Mouse (Mus musculus): Measurements from ENCODE around the gene Lima1. TPM values are rescaled to one million over a fixed set of nuclear protein-coding genes. Genes with fewer than 3 reads are reported as not detected.
"Not testable (repeated sequence)": the region's sequence is repeated elsewhere in the genome, so short reads cannot be mapped to it uniquely, and the experiment has no call there.

Gene Lima1
- polyA plus RNA-seq (2015; fragmentation: Nextera tagmentation; extraction: Ambion mirVana): 54.7 and 62.1 TPM in 2 replicates

DNA sequence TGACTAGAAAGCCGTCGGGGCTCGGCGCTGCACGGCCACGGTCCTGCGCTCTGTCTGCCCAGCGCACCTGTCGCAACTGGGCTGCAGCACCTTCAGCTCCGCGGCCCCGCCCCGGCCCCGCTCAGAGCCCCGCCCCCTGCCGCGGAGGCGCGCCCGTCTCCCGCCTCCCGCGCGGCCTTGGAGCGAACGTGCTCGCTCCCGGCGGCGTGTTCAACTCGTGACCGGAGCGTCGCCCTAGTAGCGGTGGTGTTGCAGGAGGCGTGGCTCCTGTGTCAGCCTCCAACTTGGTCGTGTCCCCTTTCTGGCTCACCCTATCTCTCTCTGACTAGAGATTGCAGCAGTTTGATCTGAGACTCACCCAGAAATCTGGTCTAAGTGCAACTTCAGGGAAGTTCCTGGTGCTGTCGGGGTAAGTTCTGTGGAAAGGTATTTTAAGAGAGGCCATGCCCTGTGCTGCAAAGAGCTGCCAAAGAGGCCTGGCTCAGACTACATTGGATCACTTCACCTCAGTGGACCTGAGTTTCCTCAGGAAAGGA is at the start of gene Lima1:
Gene Lima1 (minus strand): TSS at position 123 of the 536 bp plus-strand sequence.
- H3K27me3 ChIP-seq (ENCODE audit: insufficient read depth, low read length): no peaks in the 10 kb centered on the region
- ATAC-seq (ENCODE audit: low FRiP score, low TSS enrichment): peak; percentile 95
- H3K36me3 ChIP-seq (ENCODE audit: insufficient read depth, low read length): no peaks in the 10 kb centered on the region
- peaks cover 10% of the 10 kb centered on the region for H3K4me1 ChIP-seq (ENCODE audit: insufficient read depth, low read length)
- no peaks in the 10 kb centered on the region for H3K9me3 ChIP-seq (ENCODE audit: low read length)
- H3K9ac ChIP-seq (replicated peaks; ENCODE audit: low read length): peak within 1 kb of the TSS; percentile 82
- WGBS: under 1% methylated on average over 38 of the region's 38 CpGs
- peak within 1 kb of the TSS; percentile 97 for H3K4me2 ChIP-seq (replicated peaks; ENCODE audit: low read depth, low read length)
- H3K4me3 ChIP-seq (ENCODE audit: low read length): peak within 1 kb of the TSS; percentile 78
- H3K27ac ChIP-seq (ENCODE audit: low read length): peak within 1 kb of the TSS; percentile 71

DNA sequence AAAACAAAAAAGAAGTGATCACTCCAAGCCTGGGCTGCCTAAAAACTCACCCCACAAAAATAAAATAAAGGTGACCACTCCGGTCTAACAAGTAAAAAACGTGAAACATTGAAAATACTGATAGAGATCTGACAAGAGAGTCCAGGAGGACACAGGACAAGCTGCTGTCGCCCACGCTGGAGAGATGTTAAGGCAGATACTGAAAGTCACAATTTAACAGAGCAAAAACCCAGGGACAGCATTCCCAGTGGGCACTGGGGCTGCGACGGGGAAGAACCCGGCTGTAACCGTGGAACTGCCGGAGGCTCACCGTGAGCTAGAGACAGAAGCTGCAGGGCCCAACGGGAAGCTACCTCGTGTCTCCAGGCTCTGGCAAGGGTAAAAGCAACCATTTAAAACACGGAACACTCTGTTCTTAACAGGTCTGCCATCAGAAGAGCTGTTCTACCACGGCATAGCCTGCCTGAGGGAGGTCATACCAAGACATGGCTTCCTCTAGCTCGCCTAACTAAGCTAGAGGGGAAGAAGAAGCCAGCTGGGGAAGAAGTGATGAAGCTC is 44.4 kb upstream of the Lima1 start:
- H3K9ac ChIP-seq (replicated peaks; ENCODE audit: low read length): no peak overlapping the region
- no peak overlapping the region for H3K27ac ChIP-seq (ENCODE audit: low read length)
- H3K36me3 ChIP-seq (ENCODE audit: insufficient read depth, low read length): no peaks in the 10 kb centered on the region
- no peak for ATAC-seq (ENCODE audit: low FRiP score, low TSS enrichment)
- WGBS: 76% methylated on average over 15 of the region's 15 CpGs
- no peaks in the 10 kb centered on the region for H3K27me3 ChIP-seq (ENCODE audit: insufficient read depth, low read length)
- no peak overlapping the region for H3K4me3 ChIP-seq (ENCODE audit: low read length)
- H3K4me1 ChIP-seq (ENCODE audit: insufficient read depth, low read length): no peaks in the 10 kb centered on the region
- H3K4me2 ChIP-seq (replicated peaks; ENCODE audit: low read depth, low read length): no peak overlapping the region
- H3K9me3 ChIP-seq (ENCODE audit: low read length): no peaks in the 10 kb centered on the region

DNA sequence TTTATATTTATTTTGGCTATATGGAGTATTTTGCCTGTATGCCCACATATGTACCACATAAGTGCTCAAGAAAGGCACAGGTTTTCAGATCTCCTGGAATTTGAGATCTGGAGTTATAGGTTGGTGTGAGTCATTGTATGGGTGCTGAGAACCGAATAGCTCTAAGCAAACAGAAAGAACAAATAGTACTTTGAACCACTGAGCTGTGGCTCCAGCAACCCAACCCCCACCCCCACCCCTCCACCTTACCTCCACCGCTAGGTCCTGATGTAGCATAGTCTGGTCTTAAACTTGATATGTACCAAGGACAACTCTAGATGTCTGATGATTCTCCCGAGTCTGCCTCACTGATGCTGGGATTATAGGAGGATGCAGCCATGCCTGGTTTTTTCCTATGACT is 42.0 kb upstream of the Lima1 start:
- Histone ChIP-seq H3K4me2 (replicated peaks; ENCODE audit: low read depth, low read length) (no peak overlapping the region), H3K36me3 (ENCODE audit: insufficient read depth, low read length) (no peaks in the 10 kb centered on the region), H3K9ac (replicated peaks; ENCODE audit: low read length) (no peak overlapping the region), H3K27ac (ENCODE audit: low read length) (no peak overlapping the region), H3K27me3 (ENCODE audit: insufficient read depth, low read length) (no peaks in the 10 kb centered on the region), H3K4me3 (ENCODE audit: low read length) (no peak overlapping the region), H3K4me1 (ENCODE audit: insufficient read depth, low read length) (no peaks in the 10 kb centered on the region), H3K9me3 (ENCODE audit: low read length) (no peaks in the 10 kb centered on the region)
- WGBS: 72% methylated on average over 3 of the region's 3 CpGs
- no peak for ATAC-seq (ENCODE audit: low FRiP score, low TSS enrichment)

DNA sequence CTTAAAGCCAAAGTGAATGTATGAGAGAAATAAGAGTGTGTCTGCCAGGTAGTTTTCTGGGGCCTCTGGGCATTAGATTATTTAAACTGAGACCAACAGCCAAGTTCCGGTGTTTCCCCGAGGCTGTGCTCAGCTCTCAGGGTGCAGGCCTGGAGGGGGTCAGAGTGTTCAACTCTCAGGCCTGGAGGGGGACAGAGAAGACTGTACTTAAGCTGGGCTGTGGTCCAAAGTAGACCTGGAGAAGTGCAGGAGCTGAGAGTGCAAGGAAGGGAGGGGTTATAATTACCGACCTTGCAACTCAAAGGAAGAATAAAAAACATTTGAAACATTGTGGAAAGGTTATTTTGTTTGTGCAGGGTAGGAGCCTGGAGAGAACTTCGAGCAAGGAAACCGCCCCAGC is 39.4 kb upstream of the Lima1 start:
- Histone ChIP-seq H3K9me3 (ENCODE audit: low read length) (no peaks in the 10 kb centered on the region), H3K4me1 (ENCODE audit: insufficient read depth, low read length) (no peaks in the 10 kb centered on the region), H3K4me3 (ENCODE audit: low read length) (no peak overlapping the region), H3K4me2 (replicated peaks; ENCODE audit: low read depth, low read length) (no peak overlapping the region), H3K27ac (ENCODE audit: low read length) (no peak overlapping the region), H3K9ac (replicated peaks; ENCODE audit: low read length) (no peak overlapping the region), H3K27me3 (ENCODE audit: insufficient read depth, low read length) (no peaks in the 10 kb centered on the region), H3K36me3 (ENCODE audit: insufficient read depth, low read length) (no peaks in the 10 kb centered on the region)
- WGBS: 53% methylated on average over 5 of the region's 5 CpGs
- no peak for ATAC-seq (ENCODE audit: low FRiP score, low TSS enrichment)

DNA sequence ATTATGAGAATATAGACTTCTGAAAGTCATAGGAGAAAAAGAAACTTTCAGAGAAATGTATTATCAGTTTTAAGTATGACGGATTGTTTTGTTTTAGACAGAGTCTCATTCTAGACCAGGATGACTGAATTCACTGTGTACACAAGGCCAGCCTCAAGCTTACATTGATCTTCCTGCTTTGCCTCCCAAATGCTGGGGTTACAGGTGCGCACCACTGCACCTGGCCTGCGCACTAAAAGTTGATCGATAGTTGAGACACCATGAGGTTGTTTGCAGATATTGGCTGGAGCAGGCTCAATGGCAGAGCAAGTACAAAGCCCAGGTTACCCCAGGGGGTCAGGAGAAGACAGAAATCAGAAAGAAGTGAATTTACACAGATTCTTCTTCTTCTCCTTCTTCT is 36.5 kb upstream of the Lima1 start:
- no peaks in the 10 kb centered on the region for H3K27me3 ChIP-seq (ENCODE audit: insufficient read depth, low read length)

DNA sequence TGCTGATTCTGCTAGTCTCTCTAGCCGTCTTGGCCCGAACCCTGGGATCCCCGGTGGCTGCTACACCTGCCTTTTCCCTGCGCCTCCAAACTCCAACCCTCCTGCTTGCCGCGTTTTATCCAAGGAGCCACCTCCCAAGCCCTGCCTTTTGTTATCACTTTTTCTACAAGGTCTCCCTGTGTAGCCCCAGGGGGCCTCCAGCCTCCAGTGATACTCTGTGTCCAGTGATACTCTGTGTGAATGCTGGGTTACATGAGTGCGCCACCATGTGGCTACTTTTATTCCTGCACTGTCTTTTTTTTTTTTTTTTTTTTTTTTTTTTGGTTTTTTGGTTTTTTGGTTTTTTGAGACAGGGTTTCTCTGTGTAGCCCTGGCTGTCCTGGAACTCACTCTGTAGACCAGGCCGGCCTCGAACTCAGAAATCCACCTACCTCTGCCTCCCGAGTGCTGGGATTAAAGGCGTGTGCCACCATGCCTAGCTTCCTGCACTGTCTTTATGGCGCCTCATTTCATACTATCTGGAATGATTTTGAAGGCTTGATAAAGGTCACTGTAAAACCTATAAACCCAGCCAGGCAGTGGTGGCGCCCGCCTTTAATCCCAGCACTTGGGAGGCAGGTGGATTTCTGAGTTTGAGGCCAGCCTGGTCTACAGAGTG is 34.2 kb upstream of the Lima1 start:
- WGBS: 41% methylated on average over 14 of the region's 14 CpGs
- H3K4me3 ChIP-seq (ENCODE audit: low read length); H3K4me2 ChIP-seq (replicated peaks; ENCODE audit: low read depth, low read length); H3K27me3 ChIP-seq (ENCODE audit: insufficient read depth, low read length); H3K27ac ChIP-seq (ENCODE audit: low read length); H3K9me3 ChIP-seq (ENCODE audit: low read length); H3K4me1 ChIP-seq (ENCODE audit: insufficient read depth, low read length); H3K36me3 ChIP-seq (ENCODE audit: insufficient read depth, low read length); H3K9ac ChIP-seq (replicated peaks; ENCODE audit: low read length): not testable (repeated sequence)
- 0 out of 2 replicates have a peak, but pooled peaks have one; percentile 46 for ATAC-seq (ENCODE audit: low FRiP score, low TSS enrichment)

More for the DNA sequence above, 36.5 kb upstream of the Lima1 start:
- H3K9me3 ChIP-seq (ENCODE audit: low read length): no peaks in the 10 kb centered on the region
- no peak for ATAC-seq (ENCODE audit: low FRiP score, low TSS enrichment)
- no peak overlapping the region for H3K27ac ChIP-seq (ENCODE audit: low read length)
- H3K4me2 ChIP-seq (replicated peaks; ENCODE audit: low read depth, low read length): no peak overlapping the region
- H3K36me3 ChIP-seq (ENCODE audit: insufficient read depth, low read length): no peaks in the 10 kb centered on the region
- no peak overlapping the region for H3K9ac ChIP-seq (replicated peaks; ENCODE audit: low read length)
- 94% methylated on average over 4 of the region's 4 CpGs for WGBS
- no peaks in the 10 kb centered on the region for H3K4me1 ChIP-seq (ENCODE audit: insufficient read depth, low read length)
- H3K4me3 ChIP-seq (ENCODE audit: low read length): no peak overlapping the region

DNA sequence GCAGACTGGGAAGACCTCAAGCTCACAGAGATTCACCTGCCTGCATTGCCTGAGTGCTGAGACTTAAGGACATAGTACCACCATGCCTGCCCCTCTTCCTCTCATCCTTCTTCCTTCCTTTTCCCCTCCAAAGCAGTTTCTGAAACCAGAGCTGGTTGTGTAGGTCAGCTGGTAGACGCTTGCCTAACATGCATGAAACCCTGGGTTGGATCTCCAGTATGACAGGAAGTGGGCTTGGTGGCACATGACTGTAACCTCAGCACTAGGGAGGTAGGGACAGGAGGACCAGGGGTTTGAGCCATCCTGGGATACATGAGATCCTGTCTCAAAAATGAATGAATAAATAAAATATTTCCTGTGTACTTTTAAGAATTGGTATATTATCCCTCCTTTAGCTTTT is 32.3 kb upstream of the Lima1 start:
- Histone ChIP-seq H3K9me3 (ENCODE audit: low read length) (no peaks in the 10 kb centered on the region), H3K36me3 (ENCODE audit: insufficient read depth, low read length) (no peaks in the 10 kb centered on the region), H3K4me3 (ENCODE audit: low read length) (no peak overlapping the region), H3K27me3 (ENCODE audit: insufficient read depth, low read length) (no peaks in the 10 kb centered on the region), H3K9ac (replicated peaks; ENCODE audit: low read length) (no peak overlapping the region), H3K4me2 (replicated peaks; ENCODE audit: low read depth, low read length) (no peak overlapping the region), H3K27ac (ENCODE audit: low read length) (no peak overlapping the region), H3K4me1 (ENCODE audit: insufficient read depth, low read length) (peaks cover 3% of the 10 kb centered on the region; the same call in 1 of the 2 replicates)
- WGBS: 38% methylated on average over 1 of the region's 1 CpGs
- ATAC-seq (ENCODE audit: low FRiP score, low TSS enrichment): no peak

DNA sequence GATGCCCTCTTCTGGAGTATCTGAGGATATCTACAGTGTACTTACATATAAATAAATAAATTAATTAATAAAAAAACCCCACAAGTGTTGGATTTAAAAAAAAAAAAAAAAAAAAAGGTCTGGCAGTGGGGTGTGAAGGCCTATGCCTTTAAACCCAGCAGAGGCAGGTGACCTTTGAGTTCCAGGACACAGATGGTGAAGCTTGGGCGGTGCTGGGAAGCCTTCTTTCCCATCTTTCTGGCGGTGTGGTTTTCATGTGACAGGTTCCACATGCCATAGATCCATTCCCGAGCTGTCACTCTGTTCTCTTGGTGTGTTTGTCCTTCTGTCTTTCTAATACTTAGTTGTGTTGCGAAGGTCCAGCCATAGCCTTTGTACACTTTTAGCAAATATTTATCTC is 31.8 kb upstream of the Lima1 start:
- ATAC-seq (ENCODE audit: low FRiP score, low TSS enrichment): no peak
- Histone ChIP-seq H3K4me1 (ENCODE audit: insufficient read depth, low read length) (peaks cover 3% of the 10 kb centered on the region; the same call in 1 of the 2 replicates), H3K9ac (replicated peaks; ENCODE audit: low read length) (no peak overlapping the region), H3K27ac (ENCODE audit: low read length) (no peak overlapping the region), H3K4me3 (ENCODE audit: low read length) (no peak overlapping the region), H3K4me2 (replicated peaks; ENCODE audit: low read depth, low read length) (no peak overlapping the region), H3K36me3 (ENCODE audit: insufficient read depth, low read length) (no peaks in the 10 kb centered on the region), H3K9me3 (ENCODE audit: low read length) (no peaks in the 10 kb centered on the region), H3K27me3 (ENCODE audit: insufficient read depth, low read length) (no peaks in the 10 kb centered on the region)
- WGBS: 63% methylated on average over 4 of the region's 4 CpGs

DNA sequence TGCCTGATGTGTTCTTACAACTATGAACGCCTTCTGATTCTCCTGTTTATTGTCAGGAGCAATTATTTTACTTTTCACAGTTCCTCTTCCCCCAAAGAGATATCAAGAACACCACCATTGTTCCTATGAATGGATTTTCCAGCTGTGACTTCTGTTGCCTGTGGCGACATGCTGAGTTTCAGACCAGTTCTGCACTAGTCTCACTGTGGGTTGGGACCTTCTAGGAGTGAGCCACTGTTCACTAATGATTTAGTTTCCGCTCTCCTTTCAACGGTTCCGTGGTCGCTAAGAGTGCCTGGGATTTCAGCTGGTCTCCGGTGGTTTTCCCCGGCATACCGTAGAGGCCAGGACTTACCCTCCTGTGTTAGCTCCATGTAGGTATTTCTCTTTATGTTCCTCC is 29.6 kb upstream of the Lima1 start:
- no peaks in the 10 kb centered on the region for H3K27me3 ChIP-seq (ENCODE audit: insufficient read depth, low read length)
- no peaks in the 10 kb centered on the region for H3K9me3 ChIP-seq (ENCODE audit: low read length)
- no peak overlapping the region for H3K9ac ChIP-seq (replicated peaks; ENCODE audit: low read length)
- H3K4me1 ChIP-seq (ENCODE audit: insufficient read depth, low read length): peaks cover 3% of the 10 kb centered on the region; the same call in 1 of the 2 replicates
- H3K27ac ChIP-seq (ENCODE audit: low read length): no peak overlapping the region
- no peaks in the 10 kb centered on the region for H3K36me3 ChIP-seq (ENCODE audit: insufficient read depth, low read length)
- H3K4me3 ChIP-seq (ENCODE audit: low read length): no peak overlapping the region
- ATAC-seq (ENCODE audit: low FRiP score, low TSS enrichment): no peak
- 86% methylated on average over 9 of the region's 9 CpGs for WGBS
- H3K4me2 ChIP-seq (replicated peaks; ENCODE audit: low read depth, low read length): no peak overlapping the region

DNA sequence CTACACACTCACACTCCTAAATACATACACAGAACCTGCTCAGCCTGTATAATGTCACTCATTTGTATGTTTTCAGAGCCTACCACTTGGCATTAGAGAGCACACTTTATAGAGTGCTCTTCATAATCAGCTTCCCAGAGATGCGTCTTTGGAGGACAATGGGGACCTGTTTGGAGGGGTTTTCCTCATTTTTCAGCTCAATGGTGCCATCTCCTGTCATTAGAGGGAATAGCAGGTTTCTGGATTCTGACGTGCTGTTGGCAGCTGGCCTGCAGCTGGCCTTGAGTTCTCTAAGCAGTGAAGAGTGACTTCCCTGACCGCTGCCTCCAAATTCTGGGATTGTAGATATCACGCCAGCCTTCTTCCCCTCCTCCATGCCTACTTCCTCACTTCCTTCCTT is 29.1 kb upstream of the Lima1 start:
- H3K36me3 ChIP-seq (ENCODE audit: insufficient read depth, low read length): no peaks in the 10 kb centered on the region
- H3K9me3 ChIP-seq (ENCODE audit: low read length): no peaks in the 10 kb centered on the region
- H3K4me2 ChIP-seq (replicated peaks; ENCODE audit: low read depth, low read length): no peak overlapping the region
- no peak overlapping the region for H3K4me3 ChIP-seq (ENCODE audit: low read length)
- peaks cover 3% of the 10 kb centered on the region; the same call in 1 of the 2 replicates for H3K4me1 ChIP-seq (ENCODE audit: insufficient read depth, low read length)
- 3% methylated on average over 4 of the region's 4 CpGs for WGBS
- no peak overlapping the region for H3K27ac ChIP-seq (ENCODE audit: low read length)
- no peak overlapping the region for H3K9ac ChIP-seq (replicated peaks; ENCODE audit: low read length)
- no peaks in the 10 kb centered on the region for H3K27me3 ChIP-seq (ENCODE audit: insufficient read depth, low read length)
- ATAC-seq (ENCODE audit: low FRiP score, low TSS enrichment): peak; percentile 64

Measured in kidney, embryonic 16.5 days (tissue).